Mouse (Mus musculus): ENCODE data around the gene Hoxa11. TPM values are rescaled to one million over a fixed set of nuclear protein-coding genes. Genes with fewer than 3 reads are reported as not detected.

The Hoxa11 gene
- total RNA-seq, 4 experiments from 2014 or later = not detected

DNA sequence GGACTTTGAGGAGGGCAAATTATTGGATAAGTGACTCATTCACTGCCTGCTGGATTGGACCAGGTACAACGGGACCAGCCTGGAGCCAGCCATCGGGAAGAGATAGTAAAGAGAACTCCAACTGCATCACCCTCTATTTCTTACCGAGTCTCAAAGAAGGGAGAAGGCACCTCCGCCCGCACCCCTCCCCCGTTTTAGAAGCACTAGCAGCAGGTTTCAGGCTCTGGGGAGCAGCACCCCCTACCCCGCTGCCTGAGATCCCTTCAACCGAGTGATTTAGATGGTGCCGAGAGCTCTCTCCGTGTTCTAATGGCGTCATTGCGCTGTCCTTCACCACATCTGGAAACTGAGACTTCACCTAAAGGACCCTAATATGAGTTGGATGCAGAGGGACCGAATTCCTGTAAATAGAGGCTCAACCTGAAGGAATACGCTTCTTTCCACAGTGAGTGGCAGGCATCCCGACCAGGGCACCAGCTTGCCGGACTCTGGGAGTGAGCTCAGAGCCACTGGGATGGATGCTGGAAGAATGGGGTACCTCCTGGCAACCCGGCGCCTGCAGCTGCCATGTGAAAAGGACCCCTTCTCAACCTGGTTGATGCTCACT is 19.8 kb upstream of the Hoxa11 start:
- DNase-seq (ENCODE audit: low spot score) = no peak

DNA sequence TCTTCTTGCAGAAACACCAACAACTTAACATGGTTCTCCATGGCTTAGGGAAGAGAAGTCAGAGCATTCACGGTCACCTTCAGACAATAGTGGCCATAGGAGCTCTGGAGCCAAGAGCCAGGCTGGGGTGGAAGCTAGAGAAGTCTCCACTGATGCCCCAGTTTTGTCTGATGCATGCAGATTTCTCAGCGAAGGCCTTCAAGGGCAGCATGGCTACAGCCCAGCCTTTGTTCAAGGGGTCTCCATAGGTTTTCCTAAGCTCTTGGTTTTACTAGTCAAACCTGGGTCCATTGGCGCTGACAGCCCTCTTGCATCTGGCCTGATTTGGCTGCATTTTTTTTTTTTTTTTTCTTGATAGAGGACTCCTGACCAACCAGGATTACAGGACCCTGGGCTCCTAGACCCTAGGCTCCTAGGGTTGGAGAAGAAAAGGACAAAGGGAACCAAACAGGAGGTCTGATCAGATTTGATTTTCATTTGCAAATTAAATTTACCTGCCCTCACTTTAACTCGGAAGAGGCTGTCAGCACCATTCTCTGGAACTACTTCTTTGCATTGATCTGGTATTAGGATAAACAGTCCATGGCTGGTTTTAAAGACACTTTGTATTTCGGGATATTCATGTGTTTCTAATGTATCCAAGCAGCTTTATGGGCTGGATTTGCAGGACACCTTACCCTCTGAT is 18.6 kb upstream of the Hoxa11 start:
- no peak for DNase-seq (ENCODE audit: low spot score)

DNA sequence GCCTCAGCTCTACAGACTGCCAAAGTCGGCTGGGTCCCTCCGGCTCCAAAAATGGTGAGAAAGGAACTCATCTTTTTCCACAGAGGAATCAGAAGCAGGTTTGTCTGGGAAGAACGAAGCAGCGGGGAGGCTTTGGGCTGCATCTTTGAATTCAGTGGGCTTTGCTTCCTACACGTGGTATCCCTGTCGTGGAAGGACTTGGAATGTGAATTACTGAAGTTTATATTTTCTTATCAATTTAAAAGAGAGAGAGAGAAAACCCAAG is 17.6 kb upstream of the Hoxa11 start:
- DNase-seq (ENCODE audit: low spot score) = no peak

DNA sequence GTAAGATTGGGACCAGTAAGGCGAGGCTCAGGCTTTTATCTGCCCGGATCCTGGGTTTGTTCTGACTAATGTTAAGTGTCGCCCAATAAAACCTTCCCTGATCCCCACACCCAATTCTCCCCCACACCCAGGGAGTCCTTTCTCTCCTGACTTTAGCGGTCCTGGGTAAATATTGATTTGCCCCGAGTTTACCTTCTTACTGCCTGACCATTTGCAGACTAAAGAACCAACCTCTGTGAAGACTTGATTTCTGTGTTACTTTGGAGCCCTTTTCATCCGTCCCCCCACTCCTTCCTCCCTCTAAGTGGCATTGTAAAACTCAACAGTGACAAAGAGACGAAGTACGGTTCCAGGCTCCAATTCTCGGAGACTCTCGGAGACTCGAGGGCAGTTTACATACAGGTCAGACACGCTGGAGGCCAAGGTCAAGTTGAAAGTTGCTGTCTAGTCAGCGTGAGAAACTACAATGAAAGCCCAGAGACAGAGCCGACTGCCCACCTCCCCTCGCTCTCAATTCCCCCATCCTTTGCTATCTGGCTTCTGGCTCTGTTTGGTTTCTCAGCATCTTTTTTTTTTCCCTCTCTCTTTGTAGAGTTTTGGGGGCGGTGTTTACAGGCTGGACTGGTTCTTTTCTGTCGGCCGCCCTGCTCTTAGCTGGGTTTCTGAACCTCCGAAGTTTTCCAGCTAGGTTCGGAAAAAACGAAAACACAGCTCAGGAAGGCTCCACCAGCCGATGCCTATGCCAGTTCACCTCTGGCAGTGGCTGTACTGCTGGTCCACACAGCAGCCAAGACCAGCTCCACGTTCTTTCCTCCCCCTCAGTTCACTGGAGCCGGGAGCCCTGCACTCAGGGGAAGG is 17.1 kb upstream of the Hoxa11 start:
- no peak for DNase-seq (ENCODE audit: low spot score)

DNA sequence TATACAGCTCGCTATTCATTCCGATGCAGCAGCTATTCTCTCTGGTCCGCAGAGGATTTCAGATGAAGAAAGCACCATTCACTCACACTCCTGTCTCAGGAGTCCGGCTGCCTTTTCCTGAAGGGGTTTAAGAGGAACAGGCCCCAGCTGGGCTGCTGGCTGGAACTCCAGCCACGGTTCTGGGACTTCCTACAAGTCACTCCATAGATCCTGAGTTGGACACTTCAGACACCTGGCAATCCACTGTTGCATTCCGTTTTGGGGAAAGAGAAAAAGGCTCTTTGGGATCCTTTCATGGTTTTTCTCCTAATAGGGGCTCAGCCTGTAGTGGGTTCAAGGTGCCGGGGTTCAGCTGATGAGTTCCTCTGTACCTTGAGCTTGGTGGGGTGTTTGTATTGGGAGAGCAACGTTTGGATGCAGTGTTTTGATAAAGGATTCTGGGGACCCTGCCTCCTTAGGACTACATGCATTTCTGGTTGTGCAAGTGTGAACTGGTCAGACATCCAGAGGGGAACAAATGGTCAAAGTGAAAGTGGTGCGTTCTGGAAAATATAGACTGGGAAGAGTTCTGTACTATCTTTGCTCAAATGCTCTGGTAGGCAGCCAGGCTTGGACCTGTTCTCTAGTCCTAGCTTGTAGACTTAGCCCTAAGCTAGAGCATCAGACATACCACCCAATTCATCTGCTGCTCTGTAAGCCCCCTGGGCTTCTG is 16.3 kb upstream of the Hoxa11 start:
- no peak for DNase-seq (ENCODE audit: low spot score)

DNA sequence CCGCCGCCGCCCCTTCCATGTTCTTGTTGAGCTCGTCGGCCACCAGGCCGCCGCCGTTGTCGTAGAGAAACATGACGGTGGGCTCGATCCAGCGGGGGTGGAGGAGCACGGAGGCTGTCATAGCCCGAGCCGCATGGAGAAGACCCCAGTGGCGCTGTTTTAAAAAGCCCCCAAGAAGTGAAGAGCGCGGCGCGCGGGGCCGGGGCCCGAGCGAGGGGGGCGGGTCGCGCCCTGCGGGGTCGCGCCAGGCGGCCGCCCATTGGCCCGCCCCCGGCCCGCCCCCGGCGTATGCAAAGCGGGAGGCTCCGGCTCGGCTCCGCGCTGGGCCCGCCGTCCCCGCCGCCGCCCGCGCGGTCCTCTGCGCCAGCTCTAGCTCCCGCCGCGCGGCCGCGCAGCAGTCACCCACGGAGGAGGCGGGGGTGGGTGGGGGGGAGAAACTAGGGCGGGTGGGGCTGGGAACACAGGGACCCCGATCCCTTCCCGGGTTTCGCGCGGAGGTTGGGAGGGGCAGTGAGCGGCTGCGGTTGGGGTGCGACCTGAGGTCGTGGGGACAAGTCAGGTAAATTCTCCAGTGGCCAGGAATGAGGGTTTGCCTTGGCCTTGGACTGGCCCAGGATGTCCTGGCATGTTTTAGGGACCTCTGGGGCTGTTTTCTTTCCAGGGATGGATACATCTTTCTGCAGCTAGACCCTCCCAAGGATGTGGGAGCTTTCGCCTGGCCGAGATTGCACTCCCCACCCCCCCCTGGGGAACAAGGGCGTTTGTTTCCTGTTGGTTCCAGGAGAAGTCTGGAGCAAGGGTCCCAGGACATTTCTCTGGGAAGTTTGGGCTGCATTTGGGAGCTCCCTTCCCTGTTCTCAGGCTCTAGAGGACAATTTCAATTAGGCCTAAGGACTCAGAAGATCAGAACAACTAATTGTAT is 15.3 kb upstream of the Hoxa11 start, which contains the start of gene Hoxa13:
TSS of gene Hoxa13 (minus strand) at position 227 of the 922 bp plus-strand sequence.
- DNase-seq (ENCODE audit: low spot score) = no peak

DNA sequence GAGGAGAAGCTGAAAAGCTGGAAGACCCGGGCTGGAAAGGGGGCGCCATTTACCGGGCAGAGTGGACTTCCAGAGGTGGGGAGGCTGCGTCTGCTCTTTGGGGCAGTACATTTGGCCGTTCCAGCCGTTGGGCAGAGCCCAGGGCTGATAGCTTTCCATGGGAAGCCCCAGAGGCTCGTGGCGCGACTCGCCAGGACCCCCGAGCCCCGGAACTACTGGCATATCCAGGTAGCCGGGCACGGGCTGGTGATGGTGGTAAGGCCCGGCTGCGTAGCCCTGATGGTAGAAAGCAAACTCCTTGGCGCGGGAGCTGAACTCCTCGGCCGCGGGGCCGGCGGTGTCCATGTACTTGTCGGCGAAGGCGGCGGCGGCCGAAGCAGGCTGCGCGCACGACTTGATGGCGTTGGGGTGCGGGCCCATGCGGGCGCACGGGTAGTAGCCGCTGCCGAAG is 14.2 kb upstream of the Hoxa11 start:
- no peak for DNase-seq (ENCODE audit: low spot score)

DNA sequence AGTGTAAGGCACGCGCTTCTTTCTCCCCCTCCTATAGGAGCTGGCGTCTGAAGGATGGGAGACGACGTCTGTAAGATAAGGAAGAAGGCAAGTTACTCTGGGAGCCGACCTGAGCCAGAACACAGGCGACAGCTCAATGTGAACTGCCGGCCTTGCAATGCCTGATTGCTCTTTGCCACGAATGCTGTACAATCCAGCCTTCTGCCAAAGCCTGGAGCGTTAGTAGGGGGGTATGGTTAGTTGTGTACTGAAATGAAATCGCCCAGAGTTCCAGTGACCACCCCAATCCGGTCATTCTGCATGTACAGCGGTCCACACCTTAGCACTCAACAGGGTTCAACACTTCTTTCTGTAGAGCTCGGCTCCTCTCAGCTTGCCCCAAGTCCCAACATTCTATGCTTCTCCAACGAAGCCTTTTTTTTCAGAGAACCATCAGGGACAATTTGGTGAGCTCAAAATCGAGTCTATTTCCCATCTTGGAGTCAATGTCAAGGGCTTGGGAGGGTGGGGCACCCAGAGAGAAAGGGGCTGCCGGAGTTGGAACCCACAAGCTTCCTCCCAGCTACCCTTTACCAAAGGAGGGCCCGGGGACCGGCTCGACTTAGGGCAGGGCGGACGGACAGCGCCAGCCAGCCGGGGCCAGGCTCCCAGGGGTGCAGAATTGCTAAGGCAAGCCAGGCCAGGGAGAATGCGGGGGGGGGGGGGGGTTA is 13.6 kb upstream of the Hoxa11 start:
- DNase-seq (ENCODE audit: low spot score) = no peak

DNA sequence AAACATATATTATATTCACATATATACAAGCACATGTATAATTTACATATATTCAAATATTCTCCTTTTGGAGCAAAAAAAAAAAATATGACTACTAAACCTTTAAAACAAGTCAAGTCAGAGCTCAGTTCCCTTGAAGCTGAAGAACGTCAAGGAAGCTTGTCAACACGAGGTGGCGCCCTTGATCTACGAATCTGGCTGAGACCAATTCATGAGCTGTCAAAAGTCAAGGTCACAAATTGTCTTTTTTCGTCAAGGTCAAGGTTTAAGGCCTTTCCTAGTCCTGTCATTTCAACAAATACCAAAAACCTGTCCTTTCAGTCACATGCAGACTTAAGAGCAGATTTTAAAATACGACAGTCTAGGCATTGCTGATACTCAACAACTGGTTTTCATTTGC is 11.3 kb upstream of the Hoxa11 start:
- DNase-seq (ENCODE audit: low spot score) = peak; percentile 85

DNA sequence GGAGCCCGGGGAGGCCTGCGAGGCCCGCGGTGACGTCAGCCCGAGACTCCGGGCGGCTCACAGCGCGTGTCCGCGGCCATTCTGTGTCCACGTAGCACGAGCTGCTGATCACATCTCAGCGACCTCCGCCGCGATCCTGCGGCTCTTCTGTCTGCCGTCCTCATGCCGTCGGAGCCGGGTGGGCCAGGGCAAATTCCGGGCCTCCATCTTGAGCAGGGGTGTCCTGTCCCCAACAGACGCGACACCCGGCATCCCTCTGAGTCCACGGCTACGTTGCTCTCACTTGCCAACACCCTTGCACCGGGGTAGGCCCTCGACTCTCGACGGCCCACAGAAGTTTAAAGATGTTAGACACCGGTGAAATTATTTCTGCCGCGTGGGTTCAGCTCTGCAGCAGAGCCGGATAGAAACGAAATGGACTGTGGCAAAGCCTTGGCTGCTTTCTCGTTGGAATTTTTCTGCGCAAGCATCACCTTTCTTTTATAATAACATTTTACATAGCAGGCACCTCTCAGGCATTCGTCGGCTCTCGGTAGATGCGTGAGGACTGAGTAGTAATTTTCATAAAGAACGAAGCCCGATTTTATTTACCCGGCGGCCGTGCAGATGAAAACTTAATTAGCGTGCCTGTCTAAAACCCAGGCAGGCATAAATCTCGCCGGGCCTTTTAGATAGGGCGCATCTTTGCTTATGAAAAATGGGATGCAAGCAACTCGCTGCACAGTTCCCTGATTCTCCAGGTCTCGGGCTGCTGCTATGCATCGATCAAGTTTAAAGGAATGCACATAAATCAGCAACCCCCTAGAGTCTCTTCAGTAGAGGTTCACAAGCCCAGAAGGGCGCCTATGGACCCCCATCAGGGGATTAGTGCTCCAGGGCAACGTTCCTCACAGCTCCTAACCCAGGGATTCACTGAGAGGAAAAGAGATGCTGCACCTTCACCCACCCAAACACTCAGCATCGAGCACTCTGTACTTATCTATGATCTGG is 8.2 kb upstream of the Hoxa11 start:
- DNase-seq (ENCODE audit: low spot score) = no peak

DNA sequence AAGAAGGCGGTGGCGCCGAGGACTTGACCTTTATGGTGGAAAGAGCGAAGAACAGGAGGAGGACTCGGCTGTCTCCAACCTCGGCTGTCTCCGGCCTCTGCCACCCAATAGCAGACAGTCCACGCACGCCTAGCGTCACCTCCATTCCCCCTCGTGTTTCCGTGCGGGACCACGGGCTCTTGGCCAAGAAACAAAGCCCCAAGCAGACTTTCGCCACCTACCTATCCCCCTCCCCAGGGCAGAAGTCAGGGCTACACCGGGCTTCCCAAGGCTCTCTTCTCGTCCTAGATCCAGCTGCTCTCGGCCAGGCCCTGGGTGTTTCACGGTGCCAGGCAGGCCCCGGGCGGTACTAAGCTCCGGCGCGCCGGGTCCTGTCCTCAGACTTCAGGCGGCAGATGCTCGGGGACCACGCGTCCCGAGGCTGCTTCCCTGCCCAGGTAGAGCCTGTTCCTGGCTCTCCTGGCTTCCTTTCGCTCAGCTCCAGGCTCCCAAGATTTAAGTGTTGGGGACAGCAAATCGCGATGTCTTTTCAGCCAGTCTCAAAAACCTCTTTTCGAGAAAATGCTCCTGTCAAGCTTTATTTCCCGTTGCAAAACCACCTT is 7.3 kb upstream of the Hoxa11 start:
- no peak for DNase-seq (ENCODE audit: low spot score)

DNA sequence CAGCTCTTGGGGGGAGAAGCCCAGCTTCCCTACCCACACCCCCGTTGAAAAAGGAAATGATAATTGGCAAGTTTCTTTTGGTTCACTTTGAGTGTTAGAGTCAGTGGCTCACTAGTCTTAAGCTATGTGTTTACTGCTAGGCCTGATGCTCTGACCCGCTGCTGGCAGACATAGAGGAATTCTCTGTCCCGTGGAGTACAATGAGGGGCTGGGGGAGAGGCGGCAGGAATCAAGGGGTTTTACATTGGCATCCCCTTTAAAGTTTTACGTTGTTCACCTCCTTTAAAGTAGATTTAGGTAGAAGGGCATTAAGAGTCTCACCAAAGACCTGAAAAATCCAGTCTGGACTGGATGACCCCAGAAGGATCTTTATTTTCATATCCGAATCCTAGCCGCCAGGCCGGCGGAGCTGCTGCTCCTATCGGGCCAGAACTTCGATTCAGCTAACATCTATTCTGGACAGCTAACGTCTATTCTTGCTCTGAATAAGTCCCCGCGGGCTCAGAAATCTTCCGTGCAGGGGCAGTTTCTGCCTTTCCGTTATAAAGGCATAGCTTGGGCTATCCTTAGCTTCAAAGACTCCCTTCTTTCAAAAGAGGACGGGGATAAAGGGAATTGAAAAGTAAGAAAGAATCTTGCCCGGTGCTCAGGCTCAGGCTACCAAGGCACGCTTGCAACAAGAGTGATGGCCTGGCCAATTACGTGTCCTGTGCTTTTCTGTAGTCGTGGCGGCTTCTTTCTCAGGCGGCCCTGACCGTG is 6.6 kb upstream of the Hoxa11 start:
- DNase-seq (ENCODE audit: low spot score) = no peak

DNA sequence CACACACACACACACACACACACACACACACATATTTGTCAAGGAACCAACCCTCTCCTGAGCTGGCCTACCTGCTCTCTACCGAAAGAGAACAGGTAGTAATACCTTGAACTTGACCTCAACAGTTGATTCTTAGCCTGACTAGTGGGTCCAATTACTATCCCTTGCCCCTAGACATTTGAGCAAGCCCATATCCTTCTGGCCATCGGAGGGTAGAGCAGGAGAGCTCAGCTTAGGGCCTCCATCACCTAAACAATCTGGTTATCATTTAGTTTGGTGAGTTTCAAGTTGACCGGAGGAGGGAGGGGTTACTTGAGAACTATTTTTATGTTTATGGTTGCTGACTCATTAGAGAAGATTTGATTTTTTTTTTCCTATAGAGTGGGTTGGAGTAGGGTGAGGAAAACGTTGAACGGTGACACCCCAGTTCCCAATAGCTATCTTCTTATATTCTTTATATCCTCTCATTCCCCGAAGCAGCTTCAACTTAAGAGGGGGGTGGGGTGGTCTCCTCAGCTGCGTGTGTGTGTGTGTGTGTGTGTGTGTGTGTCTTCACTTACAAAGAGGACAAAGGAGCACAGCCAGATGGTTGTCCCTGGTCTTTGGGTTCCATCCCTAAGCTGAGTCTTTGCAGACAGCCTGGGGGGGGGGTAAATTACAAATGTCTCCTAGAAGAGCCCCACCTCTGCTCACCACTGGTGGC is 5.7 kb upstream of the Hoxa11 start:
- DNase-seq (ENCODE audit: low spot score) = no peak

DNA sequence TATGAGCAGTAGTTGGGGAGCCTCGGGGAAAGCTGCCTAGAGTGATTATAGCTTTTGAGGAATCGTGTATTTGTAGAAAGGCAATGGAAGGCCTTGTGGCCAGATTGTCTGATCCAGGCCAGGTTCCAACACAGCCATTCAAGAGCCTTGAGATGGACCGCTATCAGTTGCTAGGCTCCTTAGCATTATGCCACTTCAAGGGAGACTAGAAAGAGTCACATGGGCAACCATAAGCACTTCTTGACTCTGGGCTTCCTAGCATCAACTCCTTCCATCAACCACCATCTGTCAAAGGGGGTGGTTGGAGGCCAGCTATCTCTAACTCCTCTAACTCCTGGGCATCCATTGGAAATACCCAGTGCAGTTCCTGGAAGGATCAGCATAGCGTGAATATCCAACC is 4.2 kb upstream of the Hoxa11 start:
- DNase-seq (ENCODE audit: low spot score) = no peak

DNA sequence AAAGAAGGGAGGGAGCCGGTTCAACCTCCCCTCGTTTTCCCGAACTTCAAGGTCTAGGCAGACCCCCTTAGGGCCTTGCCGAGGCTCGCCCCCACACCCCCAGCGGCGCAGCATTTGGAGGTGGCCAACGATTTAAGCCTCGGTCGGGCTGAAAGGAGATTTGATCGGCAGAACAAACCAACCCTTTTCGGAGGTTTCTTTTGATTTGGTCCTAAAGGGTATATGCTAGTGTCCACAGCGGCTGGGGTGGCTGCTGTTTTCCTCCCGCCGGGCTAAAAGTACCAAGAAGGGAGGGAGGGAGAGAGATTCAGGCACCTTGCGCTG is 3.8 kb upstream of the Hoxa11 start:
- no peak for DNase-seq (ENCODE audit: low spot score)

DNA sequence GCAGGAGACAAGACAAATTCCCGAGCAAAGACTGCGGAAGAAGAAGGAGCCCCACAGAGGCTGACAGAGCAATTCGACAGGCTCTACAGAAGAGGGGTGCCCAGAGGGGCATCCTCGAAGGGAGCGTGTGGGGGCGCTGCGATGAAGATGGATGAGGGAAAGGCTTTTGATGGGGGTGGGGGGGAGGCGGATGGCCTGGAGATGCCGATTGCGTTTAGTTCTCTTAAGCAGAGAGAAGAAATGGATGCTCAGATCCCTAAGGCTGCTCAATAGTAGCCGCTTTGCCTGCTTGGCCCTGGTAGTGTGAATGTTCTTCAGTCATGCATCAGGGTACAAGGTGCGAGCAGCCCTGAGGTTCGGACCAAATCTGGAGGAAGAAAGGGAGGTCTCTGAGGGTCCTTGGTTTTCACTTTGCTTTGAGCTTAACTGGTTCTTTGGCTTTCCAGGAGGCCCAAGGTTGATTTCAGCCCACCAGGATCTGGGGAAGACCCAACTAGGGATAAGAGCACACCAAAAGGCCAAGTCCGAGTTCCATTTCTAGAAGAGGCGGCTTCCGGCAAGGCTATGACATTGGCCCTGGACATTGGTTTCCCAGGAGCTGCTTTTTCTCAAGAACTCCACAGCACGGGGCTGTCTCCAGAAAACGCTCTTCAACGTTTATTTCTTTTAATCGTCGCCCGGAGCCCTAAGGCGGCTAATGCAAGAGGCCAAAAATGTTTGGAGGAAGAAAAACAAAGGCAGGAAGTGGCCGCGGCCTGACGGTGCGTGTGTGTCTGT is 3.2 kb upstream of the Hoxa11 start:
- no peak for DNase-seq (ENCODE audit: low spot score)

Measured in heart, adult 8-10 months (tissue).